Mouse (Mus musculus) hindbrain, embryonic 16.5 days (tissue): ENCODE measurements around the gene Brd3. TPM values are rescaled to one million over a fixed set of nuclear protein-coding genes. Genes with fewer than 3 reads are reported as not detected.

Source experiments
- ATAC-seq: fragments of 200-750 bp; cut with Nextera tagmentation; 2 replicates; pipeline ENCODE4 v1.8.0; 2017; ENCODE audit warnings: moderate TSS enrichment, moderate library complexity
- H3K27ac ChIP-seq: fragments of 300-500 bp; sonication (generic); 2 replicates; pipeline ENCODE4 v1.5.1; 2014; ENCODE audit warnings: low read depth, mild to moderate bottlenecking, control low read depth, low read length, moderate library complexity
- H3K27me3 ChIP-seq: fragments of 300-500 bp; sonication (generic); replicated peaks from 2 replicates; pipeline ENCODE4 v1.6.1; 2014; ENCODE audit warnings: low read length; ENCODE audit not compliant: control insufficient read depth, insufficient read depth
- H3K36me3 ChIP-seq: fragments of 300-500 bp; sonication (generic); 2 replicates; pipeline ENCODE4 v1.6.1; 2014; ENCODE audit warnings: mild to moderate bottlenecking, low read length, moderate library complexity, mixed read lengths; ENCODE audit not compliant: control insufficient read depth, insufficient read depth
- H3K4me1 ChIP-seq: fragments of 300-500 bp; sonication (generic); 2 replicates; pipeline ENCODE4 v1.6.1; 2014; ENCODE audit warnings: low read depth, low read length; ENCODE audit not compliant: control insufficient read depth, insufficient read depth
- H3K4me2 ChIP-seq: fragments of 300-500 bp; sonication (generic); 2 replicates; pipeline ENCODE4 v1.6.1; 2014; ENCODE audit warnings: mild to moderate bottlenecking, low read length, control low read depth, moderate library complexity
- H3K4me3 ChIP-seq: fragments of 300-500 bp; sonication (generic); 2 replicates; pipeline ENCODE4 v1.5.1; 2014; ENCODE audit warnings: mild to moderate bottlenecking, low read length, control low read depth, moderate library complexity
- H3K9ac ChIP-seq: fragments of 300-500 bp; sonication (generic); 2 replicates; pipeline ENCODE4 v1.6.1; 2014; ENCODE audit warnings: low read depth, mild to moderate bottlenecking, control low read depth, low read length, moderate library complexity
- H3K9me3 ChIP-seq: fragments of 300-500 bp; sonication (generic); 2 replicates; pipeline ENCODE4 v1.6.1; 2014; ENCODE audit warnings: mild to moderate bottlenecking, low read length, moderate library complexity; ENCODE audit not compliant: control insufficient read depth
- WGBS: fragments of 180-500 bp; shearing (Covaris S2); extraction: QIAGEN DNeasy Blood & Tissue Kit; methylation state at CpG from one replicate; pipeline ENCODE4 v1.1.7; 2014; 5-methylcytosine and 5-hydroxymethylcytosine counted together
- microRNA-seq: library from miRNA; unstranded; fragments of <30 nt; microRNA quantifications from one replicate; pipeline ENCODE4, GENCODE M21; 2017
- polyA plus RNA-seq: library from polyadenylated mRNA; unstranded; fragments of >200 nt; fragmentation: Nextera tagmentation; extraction: Ambion mirVana; gene quantifications from 2 replicates; pipeline ENCODE4 v1.2.1, GENCODE M21; 2015

Brd3 gene
- polyA plus RNA-seq, 1 experiment from 2014 or later, result 102 TPM

- no peak overlapping the region for H3K9ac ChIP-seq
- H3K4me1 ChIP-seq, result peaks cover 8% of the 10 kb centered on the region
- 63% methylated on average over 5 of the region's 5 CpGs for WGBS
- H3K4me3 ChIP-seq, result no peak overlapping the region
- H3K27me3 ChIP-seq, result no peaks in the 10 kb centered on the region
- no peaks in the 10 kb centered on the region for H3K9me3 ChIP-seq
- no peak overlapping the region for H3K27ac ChIP-seq
- no peak for ATAC-seq
- no peak overlapping the region for H3K4me2 ChIP-seq
- H3K36me3 ChIP-seq, result no peaks in the 10 kb centered on the region
Measured at GRCm38 (mm10) chr2:27405094-27405884, 102.2 kb downstream of the Brd3 start.

GRCm38 (mm10) chr2:27404375-27405093, 102.9 kb downstream of the Brd3 start:
- no peaks in the 10 kb centered on the region for H3K36me3 ChIP-seq
- H3K27ac ChIP-seq, result no peak overlapping the region
- no peak overlapping the region for H3K9ac ChIP-seq
- H3K4me2 ChIP-seq, result no peak overlapping the region
- WGBS, result 41% methylated on average over 6 of the region's 6 CpGs
- no peaks in the 10 kb centered on the region for H3K27me3 ChIP-seq
- H3K4me1 ChIP-seq, result peaks cover 8% of the 10 kb centered on the region
- no peak for ATAC-seq
- no peak overlapping the region for H3K4me3 ChIP-seq
- no peaks in the 10 kb centered on the region for H3K9me3 ChIP-seq

GRCm38 (mm10) chr2:27401544-27401943, 105.9 kb downstream of the Brd3 start:
- 97% methylated on average over 2 of the region's 2 CpGs for WGBS
- H3K9me3 ChIP-seq, result 0 out of 2 replicates have a peak, but pooled peaks cover 2% of the 10 kb centered on the region
- no peak overlapping the region for H3K9ac ChIP-seq
- peaks cover 16% of the 10 kb centered on the region for H3K4me1 ChIP-seq
- no peaks in the 10 kb centered on the region for H3K27me3 ChIP-seq
- no peaks in the 10 kb centered on the region for H3K36me3 ChIP-seq
- H3K4me2 ChIP-seq, result no peak overlapping the region
- no peak for ATAC-seq
- no peak overlapping the region for H3K27ac ChIP-seq
- no peak overlapping the region for H3K4me3 ChIP-seq

- Histone ChIP-seq H3K9me3 (0 out of 2 replicates have a peak, but pooled peaks cover 2% of the 10 kb centered on the region), H3K4me1 (peaks cover 28% of the 10 kb centered on the region), H3K36me3 (no peaks in the 10 kb centered on the region), H3K9ac (no peak overlapping the region), H3K27me3 (no peaks in the 10 kb centered on the region), H3K4me2 (no peak overlapping the region), H3K27ac (no peak overlapping the region), H3K4me3 (no peak overlapping the region)
- ATAC-seq, result no peak
- 81% methylated on average over 2 of the region's 2 CpGs for WGBS
Measured at GRCm38 (mm10) chr2:27400083-27400482, 107.4 kb downstream of the Brd3 start.

GRCm38 (mm10) chr2:27396656-27397440, 110.6 kb downstream of the Brd3 start:
- Histone ChIP-seq H3K4me1 (peaks cover 37% of the 10 kb centered on the region), H3K27ac (peak overlapping the region; percentile 66), H3K4me3 (no peak overlapping the region), H3K27me3 (no peaks in the 10 kb centered on the region), H3K4me2 (peak overlapping the region; percentile 10; the same call in 1 of the 2 replicates), H3K36me3 (no peaks in the 10 kb centered on the region), H3K9me3 (0 out of 2 replicates have a peak, but pooled peaks cover 2% of the 10 kb centered on the region), H3K9ac (peak overlapping the region; percentile 19; the same call in 1 of the 2 replicates)
- 50% methylated on average over 17 of the region's 17 CpGs for WGBS
- ATAC-seq, result peak; percentile 37; the same call in 1 of the 2 replicates

Small RNA genes lying within 50 kb of the gene (microRNA-seq; reads per million reads assigned to microRNA genes)
- not detected for gene Gm24049
- not detected for gene Mir7578

Other genes starting within 250 kb of the Brd3 start
- 10.4 and 11.8 TPM in 2 replicates for gene Vav2, start 80.6 kb downstream of the Brd3 start, polyA plus RNA-seq
- 45.6 and 46.2 TPM in 2 replicates for gene Brd3os, start 65.3 kb downstream of the Brd3 start, polyA plus RNA-seq
- gene Wdr5, start 7.5 kb upstream of the Brd3 start, polyA plus RNA-seq, result 43.8 and 47.4 TPM in 2 replicates
- gene Rxra, start 168.8 kb upstream of the Brd3 start, polyA plus RNA-seq, result 3.4 and 4.0 TPM in 2 replicates